Mouse (Mus musculus) E14TG2a.4 (cell line): ENCODE results near the gene Pcsk2.

ENCODE experiments used
- CTCF ChIP-seq: conservative IDR thresholded peaks from 2 replicates; pipeline ENCODE4 v1.5.1; 2014; ENCODE audit warnings: low read length
- NANOG ChIP-seq: IDR thresholded peaks from 2 replicates; pipeline ENCODE4 v1.6.1; 2014; ENCODE audit warnings: borderline replicate concordance, low read length, mixed read lengths

GRCm38 (mm10) chr2:143795858-143796257 is 249.9 kb downstream of the Pcsk2 start:
- TF ChIP-seq CTCF (no peak), NANOG (no peak)
